Mouse (Mus musculus): ENCODE measurements around the gene Plekhd1. TPM values are rescaled to one million over a fixed set of nuclear protein-coding genes. Genes with fewer than 3 reads are reported as not detected.

Gene Plekhd1
- total and polyA plus RNA-seq, 3 experiments, result 0.08 to 0.34 TPM; not detected in 1

DNA sequence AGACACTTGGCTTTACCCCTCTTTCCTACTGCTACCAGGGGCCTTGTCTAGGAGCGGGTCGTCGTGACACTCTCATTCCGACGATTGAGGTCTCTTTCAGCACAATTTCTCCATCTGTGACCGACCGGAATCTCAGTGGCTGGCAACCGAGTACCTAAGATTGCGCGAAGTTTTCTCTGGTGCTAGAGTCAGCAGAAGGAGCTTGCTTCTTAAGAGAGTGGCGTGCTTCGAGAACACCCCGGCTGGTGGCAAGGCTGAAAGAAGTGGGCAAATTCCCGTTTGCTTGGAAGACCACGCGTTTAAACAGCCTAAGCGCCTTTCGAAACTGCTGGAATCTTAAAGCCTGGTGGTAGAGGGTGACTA lies 47.9 kb upstream of the Plekhd1 start:
- Histone ChIP-seq H3K27me3 (replicated peaks) (no peaks in the 10 kb centered on the region), H3K9ac (ENCODE audit: insufficient read depth, low read depth) (peak overlapping the region; percentile 40), H3K79me2 (replicated peaks; ENCODE audit: control insufficient read depth, extremely low read depth, insufficient read depth, poor library complexity, severe bottlenecking) (peaks cover 68% of the 10 kb centered on the region), H3K27ac (ENCODE audit: insufficient read depth, low read depth) (no peak overlapping the region), H3K4me2 (ENCODE audit: insufficient read depth, low read depth, poor library complexity, severe bottlenecking) (peak overlapping the region; percentile 77), H3K9me3 (replicated peaks; ENCODE audit: low read length) (no peaks in the 10 kb centered on the region), H3K4me3 (replicated peaks in 1 of 3; ENCODE audit: low read depth in 2 of 3, low read length in 2 of 3, poor library complexity in 1 of 3) (peak overlapping the region; percentile 83 to 91 (median 89)), H3K4me1 (ENCODE audit: control insufficient read depth in 1 of 2, insufficient read depth in 2 of 2) (peaks cover 6 to 59% of the 10 kb centered on the region in 2 experiments; a peak in 3 of 4 replicates), H3K36me3 (replicated peaks in 1 of 2; ENCODE audit: control insufficient read depth in 1 of 2, insufficient read depth in 1 of 2, low read length in 1 of 2) (peaks cover 22 to 49% of the 10 kb centered on the region in 2 experiments)
- DNase-seq (ENCODE audit: extremely low read depth), result no peak
- dilution Hi-C loops (cut with MboI; ENCODE audit: extremely low pct_ligation_motif_present, extremely low pct_unique_long_range_greater_than_20kb, low sequenced_read_pairs) (no loop called here), in situ Hi-C loops (cut with MboI; ENCODE audit: low pct_ligation_motif_present, low pct_unique_long_range_greater_than_20kb, low sequenced_read_pairs) (no loop called here)
- TF ChIP-seq NRF1 (IDR thresholded peaks at IDR 0.05; ENCODE audit: low read depth, low read length), result no peak
- TF ChIP-seq CHD1 (IDR thresholded peaks at IDR 0.05; ENCODE audit: low read depth, low read length), result 0 out of 2 replicates have a peak, but pooled peaks have one; percentile 6
- TF ChIP-seq ELF1 (IDR thresholded peaks at IDR 0.05; ENCODE audit: low read depth, low read length), result no peak

GRCm38 (mm10) chr12:80646377-80646776 lies 46.0 kb upstream of the Plekhd1 start:
- no peak for DNase-seq (ENCODE audit: extremely low read depth)
- H3K9ac ChIP-seq (ENCODE audit: insufficient read depth, low read depth), result 0 out of 2 replicates have a peak overlapping the region, but pooled peaks have one; percentile 40
- H3K27ac ChIP-seq (ENCODE audit: insufficient read depth, low read depth), result no peak overlapping the region
- H3K36me3 ChIP-seq (replicated peaks in 1 of 2; ENCODE audit: control insufficient read depth in 1 of 2, insufficient read depth in 1 of 2, low read length in 1 of 2), result peaks cover 9 to 38% of the 10 kb centered on the region in 2 experiments
- TF ChIP-seq TBP (conservative IDR thresholded peaks at IDR 0.05; ENCODE audit: low read depth, low read length), result no peak
- TF ChIP-seq MYC (IDR thresholded peaks at IDR 0.05; ENCODE audit: low read depth, low read length), result no peak
- no peak for TF ChIP-seq ZMIZ1 (IDR thresholded peaks at IDR 0.05; ENCODE audit: low read depth, low read length)
- no peak for TF ChIP-seq SIN3A (IDR thresholded peaks at IDR 0.05; ENCODE audit: low read length)
- no peak for TF ChIP-seq PAX5 (IDR thresholded peaks at IDR 0.05; ENCODE audit: low read length)
- no peak for TF ChIP-seq POLR2A (IDR thresholded peaks at IDR 0.05; ENCODE audit: low read depth, low read length)
- no peak for TF ChIP-seq E2F4 (IDR thresholded peaks at IDR 0.05; ENCODE audit: insufficient replicate concordance, low read depth, low read length)
- TF ChIP-seq JUND (conservative IDR thresholded peaks at IDR 0.05; ENCODE audit: low read depth, low read length), result no peak
- no peak for TF ChIP-seq CHD1 (IDR thresholded peaks at IDR 0.05; ENCODE audit: low read depth, low read length)
- no peak for TF ChIP-seq CHD2 (IDR thresholded peaks at IDR 0.05; ENCODE audit: low read length)
- no peak for TF ChIP-seq USF1 (IDR thresholded peaks at IDR 0.05; ENCODE audit: low read depth, low read length)
- TF ChIP-seq BHLHE40 (IDR thresholded peaks at IDR 0.05; ENCODE audit: low read depth, low read length), result no peak
- TF ChIP-seq ZC3H11A (IDR thresholded peaks at IDR 0.05; ENCODE audit: low read depth, low read length), result no peak
- no peak for TF ChIP-seq USF2 (conservative IDR thresholded peaks at IDR 0.05; ENCODE audit: low read depth, low read length)
- TF ChIP-seq MEF2A (IDR thresholded peaks at IDR 0.05; ENCODE audit: borderline replicate concordance, low read depth, low read length), result no peak
- TF ChIP-seq ELF1 (IDR thresholded peaks at IDR 0.05; ENCODE audit: low read depth, low read length), result no peak
- no peak for TF ChIP-seq HCFC1 (IDR thresholded peaks at IDR 0.05; ENCODE audit: low read depth, low read length)
- H3K4me3 ChIP-seq (replicated peaks in 1 of 3; ENCODE audit: low read depth in 2 of 3, low read length in 2 of 3, poor library complexity in 1 of 3), result no peak overlapping the region
- in situ Hi-C loops (cut with MboI; ENCODE audit: low pct_ligation_motif_present, low pct_unique_long_range_greater_than_20kb, low sequenced_read_pairs) (no loop called here), dilution Hi-C loops (cut with MboI; ENCODE audit: extremely low pct_ligation_motif_present, extremely low pct_unique_long_range_greater_than_20kb, low sequenced_read_pairs) (no loop called here)
- H3K4me1 ChIP-seq (ENCODE audit: control insufficient read depth in 1 of 2, insufficient read depth in 2 of 2), result peaks cover 3 to 43% of the 10 kb centered on the region in 2 experiments; a peak in 3 of 4 replicates
- peak overlapping the region; percentile 99 for H3K4me2 ChIP-seq (ENCODE audit: insufficient read depth, low read depth, poor library complexity, severe bottlenecking)
- no peaks in the 10 kb centered on the region for H3K27me3 ChIP-seq (replicated peaks)
- no peaks in the 10 kb centered on the region for H3K9me3 ChIP-seq (replicated peaks; ENCODE audit: low read length)
- peaks cover 54% of the 10 kb centered on the region for H3K79me2 ChIP-seq (replicated peaks; ENCODE audit: control insufficient read depth, extremely low read depth, insufficient read depth, poor library complexity, severe bottlenecking)

All from CH12.LX (cell line).